Mouse (Mus musculus): ENCODE results near the gene Wnk2. TPM values are rescaled to one million over a fixed set of nuclear protein-coding genes. Genes with fewer than 3 reads are reported as not detected.
"Not testable (repeated sequence)": the region's sequence is repeated elsewhere in the genome, so short reads cannot be mapped to it uniquely, and the experiment has no call there.

Gene Wnk2
- polyA plus RNA-seq, 1 experiment from 2014 or later: 1.0 TPM

DNA sequence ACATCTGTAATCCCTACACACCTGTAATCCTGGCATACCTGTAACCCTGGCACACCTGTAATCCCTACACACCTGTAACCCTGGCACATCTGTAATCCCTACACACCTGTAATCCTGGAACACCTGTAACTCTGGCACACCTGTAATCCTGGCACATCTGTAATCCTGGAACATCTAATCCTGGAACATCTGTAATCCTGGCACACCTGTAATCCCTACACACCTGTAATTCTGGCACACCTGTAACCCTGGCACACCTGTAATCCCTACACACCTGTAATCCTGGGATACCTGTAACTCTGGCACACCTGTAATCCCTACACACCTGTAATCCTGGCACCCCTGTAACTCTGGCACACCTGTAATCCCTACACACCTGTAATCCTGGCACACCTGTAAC, 93.1 kb downstream of the Wnk2 start:
- not testable (repeated sequence) for H3K4me1 ChIP-seq (ENCODE audit: control insufficient read depth, insufficient read depth, low read length); ATAC-seq (ENCODE audit: insufficient number of reproducible peaks, low FRiP score, low TSS enrichment, low read depth); H3K9me3 ChIP-seq (ENCODE audit: control insufficient read depth, low read length); H3K4me2 ChIP-seq (ENCODE audit: low read depth, severe bottlenecking); DNase-seq (ENCODE audit: low spot score); H3K36me3 ChIP-seq (ENCODE audit: control insufficient read depth, insufficient read depth, low read length); H3K9ac ChIP-seq (ENCODE audit: low read length); H3K27ac ChIP-seq (replicated peaks; ENCODE audit: low read depth, low read length); H3K4me3 ChIP-seq (ENCODE audit: low read depth, low read length); H3K27me3 ChIP-seq (ENCODE audit: control insufficient read depth, insufficient read depth, low read length)

DNA sequence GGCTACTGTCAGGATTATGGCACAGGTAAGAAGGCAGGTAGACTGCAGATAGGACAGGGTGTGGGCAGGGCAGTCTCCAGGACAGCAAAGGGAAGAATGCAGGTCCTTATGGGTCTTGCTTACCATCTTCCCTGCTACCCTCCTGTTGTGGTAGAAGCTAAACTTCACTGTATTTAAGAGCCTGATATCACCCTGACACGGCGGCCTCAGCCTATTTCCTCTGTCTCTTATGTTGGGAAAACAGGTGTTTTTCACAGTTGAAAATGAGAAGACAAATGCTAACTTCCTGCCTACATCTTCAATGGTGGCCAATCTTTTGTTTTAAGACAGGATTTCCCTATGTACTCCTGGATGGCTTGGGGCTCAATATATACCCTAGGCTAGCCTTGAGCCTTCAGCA, 94.5 kb downstream of the Wnk2 start:
- H3K4me3 ChIP-seq (ENCODE audit: low read depth, low read length): no peak overlapping the region

DNA sequence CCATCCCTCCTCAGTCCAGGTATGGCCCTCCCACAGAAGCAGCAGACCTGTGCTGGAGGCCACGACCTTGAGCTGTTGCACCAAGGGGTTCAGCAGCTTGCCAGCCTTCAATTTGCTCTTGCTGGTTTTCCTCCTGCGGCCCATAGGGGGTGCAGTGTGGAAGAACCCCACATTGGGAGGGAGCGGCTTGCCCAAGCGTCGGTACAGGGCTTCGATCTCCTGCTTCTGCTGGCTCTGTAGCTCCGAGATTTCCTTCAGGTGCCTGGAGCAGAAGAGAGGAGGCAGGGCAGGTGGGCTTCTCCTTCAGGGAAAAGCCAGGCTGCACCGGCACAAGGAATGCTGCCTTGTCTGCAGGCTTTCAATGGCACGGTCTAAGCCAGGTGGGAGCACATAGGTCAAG, 95.3 kb downstream of the Wnk2 start:
- H3K36me3 ChIP-seq (ENCODE audit: control insufficient read depth, insufficient read depth, low read length): no peaks in the 10 kb centered on the region
- ATAC-seq (ENCODE audit: insufficient number of reproducible peaks, low FRiP score, low TSS enrichment, low read depth): no peak
- no peaks in the 10 kb centered on the region for H3K4me1 ChIP-seq (ENCODE audit: control insufficient read depth, insufficient read depth, low read length)
- no peak for DNase-seq (ENCODE audit: low spot score)
- H3K27me3 ChIP-seq (ENCODE audit: control insufficient read depth, insufficient read depth, low read length): no peaks in the 10 kb centered on the region
- H3K4me2 ChIP-seq (ENCODE audit: low read depth, severe bottlenecking): no peak overlapping the region
- no peak overlapping the region for H3K4me3 ChIP-seq (ENCODE audit: low read depth, low read length)
- WGBS: 43% methylated on average over 9 of the region's 9 CpGs
- H3K9ac ChIP-seq (ENCODE audit: low read length): no peak overlapping the region
- H3K27ac ChIP-seq (replicated peaks; ENCODE audit: low read depth, low read length): no peak overlapping the region
- H3K9me3 ChIP-seq (ENCODE audit: control insufficient read depth, low read length): no peaks in the 10 kb centered on the region

More for the DNA sequence above, 94.5 kb downstream of the Wnk2 start:
- no peak overlapping the region for H3K9ac ChIP-seq (ENCODE audit: low read length)
- WGBS: 82% methylated on average over 2 of the region's 2 CpGs
- H3K27me3 ChIP-seq (ENCODE audit: control insufficient read depth, insufficient read depth, low read length): no peaks in the 10 kb centered on the region
- no peaks in the 10 kb centered on the region for H3K9me3 ChIP-seq (ENCODE audit: control insufficient read depth, low read length)
- no peak overlapping the region for H3K27ac ChIP-seq (replicated peaks; ENCODE audit: low read depth, low read length)
- no peaks in the 10 kb centered on the region for H3K4me1 ChIP-seq (ENCODE audit: control insufficient read depth, insufficient read depth, low read length)
- H3K36me3 ChIP-seq (ENCODE audit: control insufficient read depth, insufficient read depth, low read length): no peaks in the 10 kb centered on the region
- DNase-seq (ENCODE audit: low spot score) (no peak), ATAC-seq (ENCODE audit: insufficient number of reproducible peaks, low FRiP score, low TSS enrichment, low read depth) (no peak)
- H3K4me2 ChIP-seq (ENCODE audit: low read depth, severe bottlenecking): no peak overlapping the region

DNA sequence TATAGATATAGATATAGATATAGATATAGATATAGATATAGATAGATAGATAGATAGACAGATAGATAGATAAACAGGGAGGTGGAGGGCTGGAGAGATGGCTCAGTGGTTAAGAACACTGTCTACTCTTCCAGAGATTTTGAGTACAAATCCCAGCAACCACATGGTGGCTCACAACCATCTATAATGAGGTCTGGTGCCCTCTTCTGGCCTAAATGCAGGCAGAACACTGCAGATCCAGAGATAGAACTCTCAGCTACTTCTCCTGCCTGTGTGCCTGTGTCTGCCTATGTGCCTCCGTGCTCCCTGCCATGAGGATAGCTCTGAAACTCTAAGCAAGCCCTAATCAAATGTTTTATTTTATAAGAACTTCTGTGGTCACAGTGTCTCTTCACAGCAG, 100.4 kb downstream of the Wnk2 start:
- DNase-seq (ENCODE audit: low spot score): no peak
- ATAC-seq (ENCODE audit: insufficient number of reproducible peaks, low FRiP score, low TSS enrichment, low read depth): no peak
- 87% methylated on average over 1 of the region's 1 CpGs for WGBS

DNA sequence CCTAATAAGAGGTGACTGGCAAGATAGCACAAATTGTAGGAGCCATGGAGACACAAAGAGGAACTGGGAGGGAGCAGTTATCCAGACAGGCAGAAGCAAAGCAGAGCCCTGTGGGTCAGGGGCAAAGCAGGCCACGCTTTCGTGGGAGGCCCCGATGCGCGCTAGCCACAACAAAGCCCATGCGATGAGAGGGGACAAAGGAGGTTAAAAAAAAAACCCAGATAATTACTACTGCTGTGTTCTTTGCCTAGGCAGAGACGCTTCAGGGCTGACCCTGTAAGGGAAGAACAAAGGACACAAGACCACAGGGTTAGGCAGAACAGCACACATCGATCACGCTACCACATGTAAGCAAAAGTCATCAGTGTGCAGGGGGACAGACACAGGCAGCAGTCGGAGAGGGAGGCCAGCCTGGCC, 103.7 kb downstream of the Wnk2 start:
- no peaks in the 10 kb centered on the region for H3K9me3 ChIP-seq (ENCODE audit: control insufficient read depth, low read length)
- H3K36me3 ChIP-seq (ENCODE audit: control insufficient read depth, insufficient read depth, low read length): no peaks in the 10 kb centered on the region
- no peak overlapping the region for H3K4me2 ChIP-seq (ENCODE audit: low read depth, severe bottlenecking)
- no peak overlapping the region for H3K4me3 ChIP-seq (ENCODE audit: low read depth, low read length)
- H3K27ac ChIP-seq (replicated peaks; ENCODE audit: low read depth, low read length): no peak overlapping the region
- DNase-seq (ENCODE audit: low spot score) (no peak), ATAC-seq (ENCODE audit: insufficient number of reproducible peaks, low FRiP score, low TSS enrichment, low read depth) (no peak)
- H3K27me3 ChIP-seq (ENCODE audit: control insufficient read depth, insufficient read depth, low read length): no peaks in the 10 kb centered on the region
- no peak overlapping the region for H3K9ac ChIP-seq (ENCODE audit: low read length)
- WGBS: 75% methylated on average over 10 of the region's 10 CpGs
- no peaks in the 10 kb centered on the region for H3K4me1 ChIP-seq (ENCODE audit: control insufficient read depth, insufficient read depth, low read length)

More for the DNA sequence above, 100.4 kb downstream of the Wnk2 start:
- Histone ChIP-seq H3K4me1 (ENCODE audit: control insufficient read depth, insufficient read depth, low read length) (no peaks in the 10 kb centered on the region), H3K27ac (replicated peaks; ENCODE audit: low read depth, low read length) (no peak overlapping the region), H3K4me3 (ENCODE audit: low read depth, low read length) (no peak overlapping the region), H3K9me3 (ENCODE audit: control insufficient read depth, low read length) (no peaks in the 10 kb centered on the region), H3K27me3 (ENCODE audit: control insufficient read depth, insufficient read depth, low read length) (no peaks in the 10 kb centered on the region), H3K9ac (ENCODE audit: low read length) (no peak overlapping the region), H3K4me2 (ENCODE audit: low read depth, severe bottlenecking) (no peak overlapping the region), H3K36me3 (ENCODE audit: control insufficient read depth, insufficient read depth, low read length) (no peaks in the 10 kb centered on the region)

DNA sequence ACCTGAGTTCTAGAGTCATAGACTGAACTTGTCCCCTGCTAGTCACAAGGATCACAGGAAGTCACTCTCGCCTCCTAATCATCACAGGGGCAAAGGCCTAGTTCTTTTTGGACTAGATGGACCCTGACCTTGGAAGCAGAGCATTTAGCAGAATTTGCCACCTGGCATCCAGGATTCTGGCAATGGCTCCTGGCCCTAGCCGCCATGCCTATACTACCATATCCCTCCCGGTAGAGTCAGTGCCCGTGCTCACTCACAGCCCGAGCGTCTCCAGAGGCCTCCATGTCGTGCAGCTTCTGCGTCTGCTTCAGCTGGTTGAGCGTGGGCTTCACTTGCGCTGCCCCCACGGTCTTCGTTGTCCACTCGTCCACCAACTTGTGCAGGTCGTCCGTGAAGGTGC, 105.4 kb downstream of the Wnk2 start:
- Histone ChIP-seq H3K27ac (replicated peaks; ENCODE audit: low read depth, low read length) (no peak overlapping the region), H3K4me2 (ENCODE audit: low read depth, severe bottlenecking) (no peak overlapping the region), H3K4me3 (ENCODE audit: low read depth, low read length) (no peak overlapping the region), H3K9ac (ENCODE audit: low read length) (no peak overlapping the region), H3K36me3 (ENCODE audit: control insufficient read depth, insufficient read depth, low read length) (no peaks in the 10 kb centered on the region), H3K9me3 (ENCODE audit: control insufficient read depth, low read length) (no peaks in the 10 kb centered on the region), H3K27me3 (ENCODE audit: control insufficient read depth, insufficient read depth, low read length) (no peaks in the 10 kb centered on the region), H3K4me1 (ENCODE audit: control insufficient read depth, insufficient read depth, low read length) (no peaks in the 10 kb centered on the region)
- DNase-seq (ENCODE audit: low spot score) (no peak), ATAC-seq (ENCODE audit: insufficient number of reproducible peaks, low FRiP score, low TSS enrichment, low read depth) (no peak)
- 93% methylated on average over 15 of the region's 15 CpGs for WGBS

DNA sequence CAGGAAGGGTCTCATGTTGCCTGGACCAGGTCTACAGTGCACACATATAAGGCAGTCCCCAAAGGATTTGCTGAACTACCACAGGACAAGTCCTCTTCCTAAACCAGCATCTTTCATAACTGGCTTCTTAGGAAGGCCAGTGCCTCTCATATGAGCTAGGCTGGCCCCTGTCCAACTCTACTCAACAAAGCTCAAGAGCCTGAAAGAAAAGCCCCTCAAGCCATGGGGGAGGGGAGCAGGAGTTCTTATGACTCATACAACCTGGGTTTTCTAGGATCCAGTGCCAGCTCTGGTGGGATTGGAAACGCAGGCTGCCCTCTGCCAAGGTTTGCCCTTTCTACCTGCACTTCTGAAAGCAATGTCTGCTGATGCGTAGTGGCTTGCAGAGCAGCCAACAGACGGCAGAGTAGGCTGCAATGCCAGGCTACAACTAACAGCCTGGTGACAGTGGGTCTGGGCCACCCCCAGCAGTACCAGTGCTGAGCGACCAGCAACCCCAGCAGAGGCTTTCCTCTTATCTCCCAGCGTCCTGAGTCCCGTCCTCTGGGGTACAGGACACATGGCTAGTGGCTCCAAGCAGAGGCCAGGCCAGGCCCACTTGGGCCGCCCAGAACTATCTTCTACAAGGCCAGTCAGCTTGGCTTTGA, 110.8 kb downstream of the Wnk2 start:
- ATAC-seq (ENCODE audit: insufficient number of reproducible peaks, low FRiP score, low TSS enrichment, low read depth): no peak

DNA sequence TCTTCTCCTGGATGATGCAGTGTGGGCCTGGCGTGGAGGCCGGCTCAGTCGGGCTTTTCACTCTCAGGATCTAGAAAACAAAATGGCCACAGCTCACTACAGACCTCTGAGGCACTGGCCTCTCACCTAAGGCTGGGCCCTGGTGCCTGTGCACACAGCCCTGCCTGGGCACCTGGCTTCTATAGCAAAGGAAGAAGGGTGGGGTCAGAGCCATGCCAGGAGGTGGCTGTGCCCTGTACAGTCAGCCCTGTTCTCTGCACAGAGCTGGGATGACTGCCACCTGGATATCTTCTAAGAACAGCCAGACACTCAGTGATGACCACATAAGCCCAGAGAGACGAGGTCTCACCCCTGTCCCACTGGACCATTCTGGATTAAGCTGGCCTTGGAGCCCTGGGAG, 111.4 kb downstream of the Wnk2 start:
- no peaks in the 10 kb centered on the region for H3K4me1 ChIP-seq (ENCODE audit: control insufficient read depth, insufficient read depth, low read length)
- H3K27me3 ChIP-seq (ENCODE audit: control insufficient read depth, insufficient read depth, low read length): no peaks in the 10 kb centered on the region
- H3K4me3 ChIP-seq (ENCODE audit: low read depth, low read length): no peak overlapping the region
- no peak overlapping the region for H3K4me2 ChIP-seq (ENCODE audit: low read depth, severe bottlenecking)
- ATAC-seq (ENCODE audit: insufficient number of reproducible peaks, low FRiP score, low TSS enrichment, low read depth): no peak
- H3K36me3 ChIP-seq (ENCODE audit: control insufficient read depth, insufficient read depth, low read length): no peaks in the 10 kb centered on the region
- no peak overlapping the region for H3K27ac ChIP-seq (replicated peaks; ENCODE audit: low read depth, low read length)
- no peaks in the 10 kb centered on the region for H3K9me3 ChIP-seq (ENCODE audit: control insufficient read depth, low read length)
- no peak for DNase-seq (ENCODE audit: low spot score)
- no peak overlapping the region for H3K9ac ChIP-seq (ENCODE audit: low read length)
- 90% methylated on average over 4 of the region's 4 CpGs for WGBS

More for the DNA sequence above, 110.8 kb downstream of the Wnk2 start:
- no peaks in the 10 kb centered on the region for H3K36me3 ChIP-seq (ENCODE audit: control insufficient read depth, insufficient read depth, low read length)
- no peak for DNase-seq (ENCODE audit: low spot score)
- no peaks in the 10 kb centered on the region for H3K4me1 ChIP-seq (ENCODE audit: control insufficient read depth, insufficient read depth, low read length)
- no peaks in the 10 kb centered on the region for H3K9me3 ChIP-seq (ENCODE audit: control insufficient read depth, low read length)
- no peak overlapping the region for H3K9ac ChIP-seq (ENCODE audit: low read length)
- H3K4me3 ChIP-seq (ENCODE audit: low read depth, low read length): no peak overlapping the region
- H3K4me2 ChIP-seq (ENCODE audit: low read depth, severe bottlenecking): no peak overlapping the region
- WGBS: 75% methylated on average over 7 of the region's 7 CpGs
- H3K27ac ChIP-seq (replicated peaks; ENCODE audit: low read depth, low read length): no peak overlapping the region
- H3K27me3 ChIP-seq (ENCODE audit: control insufficient read depth, insufficient read depth, low read length): no peaks in the 10 kb centered on the region

DNA sequence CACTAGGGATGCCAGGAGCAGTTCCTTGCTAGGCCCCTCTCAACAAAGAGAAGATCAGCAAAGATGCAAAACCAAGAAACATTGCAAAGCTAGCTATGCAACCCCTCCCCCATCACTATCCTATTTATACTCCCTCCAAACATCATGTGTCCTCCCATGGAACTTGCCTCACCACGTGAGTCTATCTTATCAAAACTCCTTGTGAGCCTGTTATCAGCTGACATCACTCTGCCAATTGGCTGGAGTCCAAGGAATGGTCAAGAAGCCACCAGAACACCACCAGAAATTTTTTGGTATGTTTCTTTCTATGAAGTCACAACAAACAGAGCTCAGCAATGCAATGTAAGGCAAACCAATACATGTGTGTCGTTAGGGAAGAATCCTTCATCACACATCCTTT, 116.8 kb downstream of the Wnk2 start:
- 88% methylated on average over 2 of the region's 2 CpGs for WGBS
- no peaks in the 10 kb centered on the region for H3K27me3 ChIP-seq (ENCODE audit: control insufficient read depth, insufficient read depth, low read length)
- H3K27ac ChIP-seq (replicated peaks; ENCODE audit: low read depth, low read length): no peak overlapping the region

More for the DNA sequence above, 116.8 kb downstream of the Wnk2 start:
- no peaks in the 10 kb centered on the region for H3K9me3 ChIP-seq (ENCODE audit: control insufficient read depth, low read length)
- ATAC-seq (ENCODE audit: insufficient number of reproducible peaks, low FRiP score, low TSS enrichment, low read depth): no peak
- no peak overlapping the region for H3K4me2 ChIP-seq (ENCODE audit: low read depth, severe bottlenecking)
- no peak overlapping the region for H3K4me3 ChIP-seq (ENCODE audit: low read depth, low read length)
- no peaks in the 10 kb centered on the region for H3K36me3 ChIP-seq (ENCODE audit: control insufficient read depth, insufficient read depth, low read length)
- DNase-seq (ENCODE audit: low spot score): no peak
- H3K4me1 ChIP-seq (ENCODE audit: control insufficient read depth, insufficient read depth, low read length): no peaks in the 10 kb centered on the region
- H3K9ac ChIP-seq (ENCODE audit: low read length): no peak overlapping the region
